Mouse (Mus musculus) forebrain, embryonic 14.5 days (tissue): Measurements from ENCODE around the gene C7. TPM values are rescaled to one million over a fixed set of nuclear protein-coding genes. Genes with fewer than 3 reads are reported as not detected.

Experiments
- ATAC-seq: fragments of 200-750 bp; cut with Nextera tagmentation; 2 replicates; pipeline ENCODE4 v1.8.0; 2017; ENCODE audit warnings: mild to moderate bottlenecking, moderate library complexity
- DNase-seq: peaks from one replicate; pipeline ENCODE4 v3.0.0-alpha.2; 2015; ENCODE audit warnings: low spot score
- H3K27ac ChIP-seq: fragments of 300-500 bp; sonication (generic); 2 replicates; pipeline ENCODE4 v1.5.1; 2014; ENCODE audit warnings: low read depth, mild to moderate bottlenecking, control low read depth, low read length, moderate library complexity
- H3K27me3 ChIP-seq: fragments of 300-500 bp; sonication (generic); replicated peaks from 2 replicates; pipeline ENCODE4 v1.6.1; 2014; ENCODE audit warnings: low read length, control low read depth, mixed read lengths; ENCODE audit not compliant: control insufficient read depth, insufficient read depth
- H3K36me3 ChIP-seq: fragments of 300-500 bp; sonication (generic); 2 replicates; pipeline ENCODE4 v1.6.1; 2014; ENCODE audit warnings: low read length, control low read depth; ENCODE audit not compliant: control insufficient read depth, insufficient read depth
- H3K4me1 ChIP-seq: fragments of 300-500 bp; sonication (generic); 2 replicates; pipeline ENCODE4 v1.6.1; 2014; ENCODE audit warnings: antibody characterized with exemption, low read length, control low read depth; ENCODE audit not compliant: control insufficient read depth, insufficient read depth
- H3K4me2 ChIP-seq: fragments of 300-500 bp; sonication (generic); 2 replicates; pipeline ENCODE4 v1.6.1; 2014; ENCODE audit warnings: mild to moderate bottlenecking, control low read depth, low read length
- H3K4me3 ChIP-seq: fragments of 300-500 bp; sonication (generic); 2 replicates; pipeline ENCODE4 v1.5.1; 2014; ENCODE audit warnings: low read depth, low read length, control low read depth
- H3K9ac ChIP-seq: fragments of 300-500 bp; sonication (generic); 2 replicates; pipeline ENCODE4 v1.6.1; 2014; ENCODE audit warnings: mild to moderate bottlenecking, low read length, control low read depth, moderate library complexity
- H3K9me3 ChIP-seq: fragments of 300-500 bp; sonication (generic); replicated peaks from 2 replicates; pipeline ENCODE4 v1.6.1; 2016; ENCODE audit warnings: low read length, control low read depth, mixed read lengths; ENCODE audit not compliant: control insufficient read depth
- WGBS: fragments of 180-500 bp; shearing (Covaris S2); extraction: QIAGEN DNeasy Blood & Tissue Kit; methylation state at CpG from one replicate; pipeline ENCODE4 v1.1.7; 2014; 5-methylcytosine and 5-hydroxymethylcytosine counted together
- polyA plus RNA-seq: library from polyadenylated mRNA; unstranded; fragments of >200 nt; fragmentation: Nextera tagmentation; extraction: Ambion mirVana; gene quantifications from 2 replicates; pipeline ENCODE4 v1.2.1, GENCODE M21; 2014

The C7 gene
- 0.10 TPM in 1 of 2 replicates, not detected in the other for polyA plus RNA-seq

- ATAC-seq (no peak), DNase-seq (no peak)
- no peaks in the 10 kb centered on the region for H3K36me3 ChIP-seq
- no peak within 1 kb of the TSS for H3K4me2 ChIP-seq
- H3K27me3 ChIP-seq: no peaks in the 10 kb centered on the region
- no peak within 1 kb of the TSS for H3K9ac ChIP-seq
- H3K4me3 ChIP-seq: no peak within 1 kb of the TSS
- H3K4me1 ChIP-seq: no peaks in the 10 kb centered on the region
- no peaks in the 10 kb centered on the region for H3K9me3 ChIP-seq
- H3K27ac ChIP-seq: no peak within 1 kb of the TSS
Measured at GRCm38 (mm10) chr15:5063635-5064034, at the start of gene C7. TSS of gene C7 (minus strand) at chr15:5063740.

GRCm38 (mm10) chr15:5112651-5113050, 49.1 kb upstream of the C7 start:
- Histone ChIP-seq H3K27ac (no peak overlapping the region), H3K4me3 (no peak overlapping the region), H3K9ac (no peak overlapping the region), H3K4me1 (peaks cover 9% of the 10 kb centered on the region), H3K9me3 (no peaks in the 10 kb centered on the region), H3K27me3 (no peaks in the 10 kb centered on the region), H3K36me3 (peaks cover 2% of the 10 kb centered on the region; the same call in 1 of the 2 replicates), H3K4me2 (no peak overlapping the region)
- 82% methylated on average over 3 of the region's 3 CpGs for WGBS
- ATAC-seq (no peak), DNase-seq (no peak)

- H3K9ac ChIP-seq: no peak overlapping the region
- no peak overlapping the region for H3K4me3 ChIP-seq
- no peak overlapping the region for H3K4me2 ChIP-seq
- H3K36me3 ChIP-seq: no peaks in the 10 kb centered on the region
- DNase-seq (no peak), ATAC-seq (no peak)
- H3K4me1 ChIP-seq: no peaks in the 10 kb centered on the region
- WGBS: 90% methylated on average over 3 of the region's 3 CpGs
- H3K9me3 ChIP-seq: no peaks in the 10 kb centered on the region
- H3K27ac ChIP-seq: no peak overlapping the region
- H3K27me3 ChIP-seq: no peaks in the 10 kb centered on the region
Measured at GRCm38 (mm10) chr15:5108655-5109040, 45.1 kb upstream of the C7 start.

- DNase-seq (no peak), ATAC-seq (no peak)
- Histone ChIP-seq H3K27ac (no peak within 1 kb of the TSS), H3K9ac (no peak within 1 kb of the TSS), H3K27me3 (no peaks in the 10 kb centered on the region), H3K9me3 (no peaks in the 10 kb centered on the region), H3K4me3 (no peak within 1 kb of the TSS), H3K4me2 (no peak within 1 kb of the TSS), H3K36me3 (no peaks in the 10 kb centered on the region), H3K4me1 (no peaks in the 10 kb centered on the region)
- 74% methylated on average over 21 of the region's 21 CpGs for WGBS
Measured at GRCm38 (mm10) chr15:5107686-5108654, 44.4 kb upstream of the C7 start, which contains the start of gene Card6. TSS of gene Card6 (minus strand) at chr15:5108539.

GRCm38 (mm10) chr15:5106293-5106692, 42.8 kb upstream of the C7 start:
- H3K9ac ChIP-seq: no peak overlapping the region
- ATAC-seq: 0 out of 2 replicates have a peak, but pooled peaks have one; percentile 26
- no peaks in the 10 kb centered on the region for H3K36me3 ChIP-seq
- WGBS: 53% methylated on average over 2 of the region's 2 CpGs
- H3K4me1 ChIP-seq: no peaks in the 10 kb centered on the region
- no peak overlapping the region for H3K4me2 ChIP-seq
- H3K4me3 ChIP-seq: no peak overlapping the region
- no peaks in the 10 kb centered on the region for H3K27me3 ChIP-seq
- DNase-seq: peak; percentile 21
- H3K27ac ChIP-seq: no peak overlapping the region
- no peaks in the 10 kb centered on the region for H3K9me3 ChIP-seq

- Histone ChIP-seq H3K9ac (no peak overlapping the region), H3K27me3 (no peaks in the 10 kb centered on the region), H3K4me3 (no peak overlapping the region), H3K4me1 (no peaks in the 10 kb centered on the region), H3K36me3 (no peaks in the 10 kb centered on the region), H3K27ac (no peak overlapping the region), H3K4me2 (no peak overlapping the region), H3K9me3 (no peaks in the 10 kb centered on the region)
- peak; percentile 42; the same call in 1 of the 2 replicates for ATAC-seq
- no peak for DNase-seq
- WGBS: 75% methylated on average over 6 of the region's 6 CpGs
Measured at GRCm38 (mm10) chr15:5105891-5106290, 42.4 kb upstream of the C7 start.

- WGBS: 98% methylated on average over 4 of the region's 4 CpGs
- H3K9me3 ChIP-seq: no peaks in the 10 kb centered on the region
- H3K4me3 ChIP-seq: no peak overlapping the region
- ATAC-seq (no peak), DNase-seq (no peak)
- H3K4me2 ChIP-seq: no peak overlapping the region
- no peaks in the 10 kb centered on the region for H3K36me3 ChIP-seq
- no peaks in the 10 kb centered on the region for H3K27me3 ChIP-seq
- H3K9ac ChIP-seq: no peak overlapping the region
- no peaks in the 10 kb centered on the region for H3K4me1 ChIP-seq
- H3K27ac ChIP-seq: no peak overlapping the region
Measured at GRCm38 (mm10) chr15:5102312-5102711, 38.8 kb upstream of the C7 start.

- Histone ChIP-seq H3K27ac (no peak overlapping the region), H3K27me3 (no peaks in the 10 kb centered on the region), H3K4me3 (no peak overlapping the region), H3K9me3 (no peaks in the 10 kb centered on the region), H3K4me2 (no peak overlapping the region), H3K9ac (no peak overlapping the region), H3K4me1 (no peaks in the 10 kb centered on the region), H3K36me3 (no peaks in the 10 kb centered on the region)
- ATAC-seq: no peak
- 96% methylated on average over 1 of the region's 1 CpGs for WGBS
- DNase-seq: no peak
Measured at GRCm38 (mm10) chr15:5097376-5097775, 33.8 kb upstream of the C7 start.
